Mouse (Mus musculus) G1E (cell line): ENCODE data around the gene Ppm1h.

ENCODE experiments used
- CTCF ChIP-seq: IDR thresholded peaks from 2 replicates; pipeline ENCODE4 v1.5.1; 2012; ENCODE audit warnings: low read depth, low read length, inconsistent platforms, mixed read lengths
- TAL1 ChIP-seq: conservative IDR thresholded peaks from 2 replicates; pipeline ENCODE4 v1.6.1; 2012; ENCODE audit warnings: low read depth, low read length, inconsistent platforms, mixed read lengths

DNA sequence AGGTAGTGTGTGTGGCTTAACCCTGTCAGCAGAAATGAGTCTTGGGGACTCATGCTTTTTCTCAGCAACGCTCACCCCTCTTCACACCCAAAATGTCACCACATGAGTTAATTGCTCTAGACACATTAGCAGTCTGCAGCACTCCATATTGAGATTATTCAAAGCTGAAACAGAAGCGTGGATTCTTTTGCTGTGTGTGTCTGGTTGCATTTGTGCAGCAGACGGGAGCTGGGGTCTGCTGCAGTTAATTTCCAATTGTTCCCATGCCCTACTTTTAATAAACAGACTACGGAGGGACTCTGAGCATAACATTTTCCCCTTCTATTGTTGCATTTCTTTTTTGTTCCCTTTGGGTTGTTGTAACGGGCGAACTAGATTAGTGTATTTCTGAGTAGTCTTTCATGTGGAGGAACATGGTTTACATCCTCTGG, 32.8 kb downstream of the Ppm1h start:
- no peak for TF ChIP-seq CTCF
- TF ChIP-seq TAL1 = no peak
